Comparison of ENCODE assay signal across 18 mouse cellular contexts in genomic region chr11:107785761-107786160, GRCm38 (mm10). TPM values are rescaled to one million over a fixed set of nuclear protein-coding genes. Genes with fewer than 3 reads are reported as not detected.
DNase-seq lines count a peak whose midpoint lies in the region; ATAC-seq and TF ChIP-seq lines count a peak whose summit lies in the region.
"Had no signal": no experiment of that assay in that cellular context is flagged by ENCODE, and none has a peak within 500 bp of the region (broad histone marks: within the 10 kb centered on the region; RNA-seq: fewer than 3 reads in every experiment).

No protein-coding gene starts in this region.

- H3K36me3 ChIP-seq in intestine, embryonic 14.5 days (ENCODE audit: control insufficient read depth, insufficient read depth, low read length) = no peaks in the 10 kb centered on the region
- H3K36me3 ChIP-seq in intestine, embryonic 15.5 days = no peaks in the 10 kb centered on the region
- H3K36me3 ChIP-seq in neural tube, embryonic 11.5 days (ENCODE audit: control insufficient read depth, insufficient read depth, low read length) = no peaks in the 10 kb centered on the region; the same call in 1 of the 2 replicates
- no peaks in the 10 kb centered on the region; the same call in 1 of the 2 replicates for H3K36me3 ChIP-seq in hindbrain, postnatal 0 days (ENCODE audit: insufficient read depth, low read length)
- H3K36me3 ChIP-seq: embryonic facial prominence, embryonic 12.5 days had no signal

- no peaks in the 10 kb centered on the region for H3K4me1 ChIP-seq in intestine, embryonic 14.5 days (replicated peaks; ENCODE audit: control insufficient read depth, insufficient read depth, low read length)
- no peaks in the 10 kb centered on the region for H3K4me1 ChIP-seq in intestine, embryonic 15.5 days (replicated peaks)
- H3K4me1 ChIP-seq in neural tube, embryonic 11.5 days (ENCODE audit: control insufficient read depth, insufficient read depth, low read length) = no peaks in the 10 kb centered on the region
- no peaks in the 10 kb centered on the region for H3K4me1 ChIP-seq in hindbrain, postnatal 0 days (ENCODE audit: insufficient read depth, low read length)
- H3K4me1 ChIP-seq: embryonic facial prominence, embryonic 12.5 days had no signal

- H3K9me3 ChIP-seq in intestine, embryonic 14.5 days (ENCODE audit: control insufficient read depth, low read length) = no peaks in the 10 kb centered on the region
- no peaks in the 10 kb centered on the region for H3K9me3 ChIP-seq in intestine, embryonic 15.5 days
- H3K9me3 ChIP-seq in neural tube, embryonic 11.5 days (ENCODE audit: control insufficient read depth, low read length) = no peaks in the 10 kb centered on the region
- no peaks in the 10 kb centered on the region for H3K9me3 ChIP-seq in hindbrain, postnatal 0 days (ENCODE audit: low read length)
- H3K9me3 ChIP-seq: hindbrain, embryonic 15.5 days had no signal

- 0 out of 2 replicates have a peak, but pooled peaks have one; percentile 43 for ATAC-seq in intestine, embryonic 14.5 days (replicated peaks; ENCODE audit: low FRiP score, low TSS enrichment, low read depth)
- no peak for ATAC-seq in intestine, embryonic 15.5 days
- peak; percentile 38; the same call in 1 of the 2 replicates for ATAC-seq in neural tube, embryonic 11.5 days (ENCODE audit: insufficient read depth, low FRiP score, low TSS enrichment)
- ATAC-seq in hindbrain, postnatal 0 days = no peak

- H3K4me2 ChIP-seq in intestine, embryonic 14.5 days (ENCODE audit: low read length) = no peak overlapping the region
- no peak overlapping the region for H3K4me2 ChIP-seq in intestine, embryonic 15.5 days (replicated peaks)
- H3K4me2 ChIP-seq in neural tube, embryonic 11.5 days (ENCODE audit: low read depth) = no peak overlapping the region
- H3K4me2 ChIP-seq in hindbrain, postnatal 0 days (ENCODE audit: low read depth, low read length) = no peak overlapping the region
- H3K4me2 ChIP-seq: embryonic facial prominence, embryonic 12.5 days; heart, embryonic 11.5 days; hindbrain, embryonic 15.5 days had no signal

- TF ChIP-seq CTCF in hindbrain, postnatal 0 days (IDR thresholded peaks at IDR 0.05; ENCODE audit: low read depth) = no peak

- H3K27me3 ChIP-seq in intestine, embryonic 14.5 days (replicated peaks; ENCODE audit: control insufficient read depth, insufficient read depth, low read length) = no peaks in the 10 kb centered on the region
- no peaks in the 10 kb centered on the region for H3K27me3 ChIP-seq in intestine, embryonic 15.5 days (replicated peaks)
- no peaks in the 10 kb centered on the region for H3K27me3 ChIP-seq in neural tube, embryonic 11.5 days (ENCODE audit: control insufficient read depth, insufficient read depth, low read length)
- H3K27me3 ChIP-seq in hindbrain, postnatal 0 days (ENCODE audit: insufficient read depth, low read length) = no peaks in the 10 kb centered on the region
- H3K27me3 ChIP-seq: hindbrain, embryonic 15.5 days had no signal

- 70% methylated on average over 3 of the region's 3 CpGs for WGBS in intestine, embryonic 14.5 days
- WGBS in intestine, embryonic 15.5 days = 69% methylated on average over 3 of the region's 3 CpGs
- 75% methylated on average over 3 of the region's 3 CpGs for WGBS in neural tube, embryonic 11.5 days
- 59% methylated on average over 3 of the region's 3 CpGs for WGBS in hindbrain, postnatal 0 days

- H3K9ac ChIP-seq in intestine, embryonic 14.5 days (ENCODE audit: low read length) = no peak overlapping the region
- H3K9ac ChIP-seq in intestine, embryonic 15.5 days = no peak overlapping the region
- H3K9ac ChIP-seq in neural tube, embryonic 11.5 days (ENCODE audit: low read length) = no peak overlapping the region
- no peak overlapping the region for H3K9ac ChIP-seq in hindbrain, postnatal 0 days (replicated peaks; ENCODE audit: low read length)
- H3K9ac ChIP-seq: embryonic facial prominence, embryonic 12.5 days; hindbrain, embryonic 15.5 days; liver, embryonic 14.5 days had no signal

- no peak overlapping the region for H3K27ac ChIP-seq in intestine, embryonic 14.5 days (ENCODE audit: low read depth)
- no peak overlapping the region for H3K27ac ChIP-seq in intestine, embryonic 15.5 days
- no peak overlapping the region for H3K27ac ChIP-seq in neural tube, embryonic 11.5 days (ENCODE audit: low read depth, low read length)
- H3K27ac ChIP-seq in hindbrain, postnatal 0 days = peak overlapping the region; percentile 26
- H3K27ac ChIP-seq: embryonic facial prominence, embryonic 12.5 days; hindbrain, embryonic 15.5 days; liver, embryonic 14.5 days; macrophage had no signal

- H3K4me3 ChIP-seq in intestine, embryonic 14.5 days (ENCODE audit: low read depth, low read length) = no peak overlapping the region
- no peak overlapping the region for H3K4me3 ChIP-seq in intestine, embryonic 15.5 days (replicated peaks)
- H3K4me3 ChIP-seq in neural tube, embryonic 11.5 days (ENCODE audit: low read depth, low read length) = no peak overlapping the region
- no peak overlapping the region for H3K4me3 ChIP-seq in hindbrain, postnatal 0 days (ENCODE audit: low read length)
- H3K4me3 ChIP-seq: embryonic facial prominence, embryonic 12.5 days; hindbrain, embryonic 15.5 days had no signal

- DNase-seq in intestine, embryonic 14.5 days (ENCODE audit: low spot score) = no peak
- DNase-seq in neural tube, embryonic 11.5 days (ENCODE audit: low spot score) = peak; percentile 46
- no peak for DNase-seq in neural tube, embryonic 10.5 days (ENCODE audit: extremely low spot score, low spot score)
- DNase-seq in hindbrain, postnatal 0 days (ENCODE audit: low spot score) = no peak
- peak; percentile 59 for DNase-seq in retina, postnatal 1 day
- no peak for DNase-seq in layer of hippocampus, adult 9-10 months (ENCODE audit: low spot score)
- no peak for DNase-seq in embryo, embryonic 11 days
- DNase-seq: adrenal gland, postnatal 36 days; cerebellum, postnatal 36 days; gastrocnemius, postnatal 25 days; kidney, postnatal 36 days; thymus, adult 2 months had no signal

RNA-seq across cellular contexts. Expression of gene Cacng4, which starts 8.6 kb away (rescaled TPM):
- polyA plus RNA-seq in intestine, embryonic 14.5 days (2014; fragmentation: Nextera tagmentation; extraction: Ambion mirVana) = 7.7 and 9.5 TPM in 2 replicates
- 4.1 and 5.8 TPM in 2 replicates for polyA plus RNA-seq in intestine, embryonic 15.5 days (2015; fragmentation: Nextera tagmentation; extraction: Ambion mirVana)
- polyA plus RNA-seq in neural tube, embryonic 11.5 days (2014; fragmentation: Nextera tagmentation; extraction: Ambion mirVana) = 25.6 and 30.0 TPM in 2 replicates
- total RNA-seq in hindbrain, postnatal 0 days (2014; rRNA removed) = 79.8 and 88.4 TPM in 2 replicates
- polyA plus RNA-seq in hindbrain, postnatal 0 days (2015; fragmentation: Nextera tagmentation; extraction: Ambion mirVana) = 43.8 and 46.4 TPM in 2 replicates
- polyA plus RNA-seq: macrophage had no signal

Comparison
In these comparisons a context has a peak if more than half of its experiments do, and no peak if none do; other contexts are left out.
1. ATAC-seq: peak in intestine, embryonic 14.5 days (single experiment) and neural tube, embryonic 11.5 days (single experiment); none in intestine, embryonic 15.5 days (single experiment) and hindbrain, postnatal 0 days (single experiment).
2. DNase-seq: peak in neural tube, embryonic 11.5 days (single experiment) and retina, postnatal 1 day (single experiment); none in intestine, embryonic 14.5 days (single experiment), neural tube, embryonic 10.5 days (single experiment), hindbrain, postnatal 0 days (single experiment), layer of hippocampus, adult 9-10 months (single experiment) and embryo, embryonic 11 days (single experiment).